Mouse (Mus musculus): ENCODE results near the gene Dnal1. TPM values are rescaled to one million over a fixed set of nuclear protein-coding genes. Genes with fewer than 3 reads are reported as not detected.
A peak's percentile ranks its signal among the peaks of the same experiment; 100 is the strongest.
"Not testable (repeated sequence)": the region's sequence is repeated elsewhere in the genome, so short reads cannot be mapped to it uniquely, and the experiment has no call there.

Dnal1 gene
- polyA plus RNA-seq, 1 experiment from 2014 or later = 7.0 TPM

DNA sequence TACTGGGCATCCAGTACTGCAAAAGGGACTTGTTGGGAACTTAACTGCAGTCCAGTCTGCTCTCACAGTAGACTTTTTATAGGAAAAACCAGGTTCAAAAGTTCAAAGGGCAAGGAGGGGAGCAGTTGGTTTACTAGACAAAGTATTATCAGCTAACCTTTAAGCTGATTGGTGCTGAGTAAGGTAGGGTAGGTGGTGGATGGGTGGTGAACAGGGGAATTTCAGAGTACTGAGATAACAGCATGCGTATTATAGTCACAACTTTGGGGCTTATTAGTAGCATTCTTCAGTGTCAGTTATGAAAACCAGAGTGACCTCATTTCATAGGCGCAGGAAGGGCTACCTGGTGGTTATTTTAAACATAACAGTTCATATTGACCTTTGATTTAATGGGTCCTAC, 14.6 kb upstream of the Dnal1 start:
- Histone ChIP-seq H3K27ac (replicated peaks) (no peak overlapping the region), H3K4me3 (replicated peaks) (no peak overlapping the region), H3K9ac (replicated peaks) (no peak overlapping the region), H3K4me2 (no peak overlapping the region), H3K9me3 (replicated peaks) (no peaks in the 10 kb centered on the region), H3K27me3 (replicated peaks) (no peaks in the 10 kb centered on the region), H3K36me3 (no peaks in the 10 kb centered on the region), H3K4me1 (peaks cover 4% of the 10 kb centered on the region; the same call in 1 of the 2 replicates)
- WGBS = 100% methylated on average over 2 of the region's 2 CpGs
- no peak for ATAC-seq (ENCODE audit: low FRiP score)

DNA sequence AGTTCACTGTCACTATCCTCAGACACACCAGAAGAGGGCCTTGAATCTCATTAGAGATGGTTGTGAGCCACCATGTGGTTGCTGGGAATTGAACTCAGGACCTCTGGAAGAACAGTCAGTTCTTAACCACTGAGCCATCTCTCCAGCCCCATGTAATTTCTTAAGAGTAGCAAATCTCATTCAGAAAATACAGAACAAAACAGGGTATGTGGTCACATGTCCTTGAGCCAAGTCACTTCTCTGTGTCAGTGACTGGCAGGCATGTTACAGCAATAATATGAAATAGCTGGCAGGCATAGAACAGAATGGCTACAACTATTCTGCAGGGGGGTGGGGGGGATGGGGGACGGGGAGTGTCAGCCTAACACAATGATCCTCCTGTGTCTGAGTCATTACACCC, 14.1 kb upstream of the Dnal1 start:
- no peaks in the 10 kb centered on the region for H3K36me3 ChIP-seq
- H3K27me3 ChIP-seq (replicated peaks) = no peaks in the 10 kb centered on the region
- H3K4me1 ChIP-seq = peaks cover 4% of the 10 kb centered on the region; the same call in 1 of the 2 replicates
- 22% methylated on average over 1 of the region's 1 CpGs for WGBS
- H3K9ac ChIP-seq (replicated peaks) = no peak overlapping the region
- no peak for ATAC-seq (ENCODE audit: low FRiP score)
- no peak overlapping the region for H3K27ac ChIP-seq (replicated peaks)
- H3K4me3 ChIP-seq (replicated peaks) = peak overlapping the region; percentile 56
- H3K4me2 ChIP-seq = peak overlapping the region; percentile 81
- no peaks in the 10 kb centered on the region for H3K9me3 ChIP-seq (replicated peaks)

- not testable (repeated sequence) for H3K4me1 ChIP-seq; H3K27me3 ChIP-seq (replicated peaks); H3K9me3 ChIP-seq (replicated peaks); H3K36me3 ChIP-seq
- under 1% methylated on average over 65 of the region's 80 CpGs for WGBS
- Histone ChIP-seq H3K9ac (replicated peaks) (peak within 1 kb of the TSS; percentile 59), H3K4me2 (peak within 1 kb of the TSS; percentile 81), H3K27ac (replicated peaks) (peak within 1 kb of the TSS; percentile 72), H3K4me3 (replicated peaks) (peak within 1 kb of the TSS; percentile 56)
- ATAC-seq (ENCODE audit: low FRiP score) = peak; percentile 73
These were observed 13.3 kb upstream of the Dnal1 start, which contains the start of gene Acot6 for GRCm38 (mm10) chr12:84100604-84101492. Gene Acot6, plus strand, starts transcription at chr12:84100654.

- Histone ChIP-seq H3K4me1 (peaks cover 4% of the 10 kb centered on the region; the same call in 1 of the 2 replicates), H3K36me3 (no peaks in the 10 kb centered on the region), H3K4me3 (replicated peaks) (peak overlapping the region; percentile 56), H3K27me3 (replicated peaks) (no peaks in the 10 kb centered on the region), H3K4me2 (peak overlapping the region; percentile 81), H3K9ac (replicated peaks) (no peak overlapping the region), H3K27ac (replicated peaks) (no peak overlapping the region), H3K9me3 (replicated peaks) (no peaks in the 10 kb centered on the region)
- no peak for ATAC-seq (ENCODE audit: low FRiP score)
- WGBS = 60% methylated on average over 2 of the region's 2 CpGs
These were observed 12.7 kb upstream of the Dnal1 start for GRCm38 (mm10) chr12:84101493-84101845.

DNA sequence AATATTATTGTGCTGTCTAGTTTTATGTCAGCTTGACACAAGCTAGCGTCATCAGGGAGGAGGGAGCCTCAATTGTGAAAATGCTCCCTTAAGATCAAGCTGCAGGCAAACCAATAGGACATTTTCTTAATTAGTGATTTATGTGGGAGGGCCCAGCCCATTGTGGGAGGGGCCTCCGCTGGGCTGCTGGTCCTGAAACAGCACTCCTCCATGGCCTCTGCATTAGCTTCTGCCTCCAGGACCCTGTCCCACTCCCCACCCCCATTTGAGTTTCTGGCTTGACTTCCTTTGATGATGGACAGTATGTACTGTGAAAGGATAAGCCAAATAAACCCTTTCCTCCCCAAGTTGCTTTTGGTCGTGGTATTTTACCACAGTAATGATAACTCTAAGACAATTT, 7.2 kb upstream of the Dnal1 start:
- H3K9ac ChIP-seq (replicated peaks) = no peak overlapping the region
- ATAC-seq (ENCODE audit: low FRiP score) = no peak

GRCm38 (mm10) chr12:84107692-84108091, 6.5 kb upstream of the Dnal1 start:
- Histone ChIP-seq H3K4me3 (replicated peaks) (no peak overlapping the region), H3K9ac (replicated peaks) (no peak overlapping the region)
- whole genome bisulfite sequencing = 80% methylated on average over 1 of the region's 1 CpGs

More for the DNA sequence above, 7.2 kb upstream of the Dnal1 start:
- Histone ChIP-seq H3K27me3 (replicated peaks) (no peaks in the 10 kb centered on the region), H3K4me2 (no peak overlapping the region), H3K4me3 (replicated peaks) (no peak overlapping the region), H3K27ac (replicated peaks) (no peak overlapping the region), H3K36me3 (no peaks in the 10 kb centered on the region), H3K4me1 (no peaks in the 10 kb centered on the region), H3K9me3 (replicated peaks) (no peaks in the 10 kb centered on the region)
- WGBS = 61% methylated on average over 3 of the region's 3 CpGs

DNA sequence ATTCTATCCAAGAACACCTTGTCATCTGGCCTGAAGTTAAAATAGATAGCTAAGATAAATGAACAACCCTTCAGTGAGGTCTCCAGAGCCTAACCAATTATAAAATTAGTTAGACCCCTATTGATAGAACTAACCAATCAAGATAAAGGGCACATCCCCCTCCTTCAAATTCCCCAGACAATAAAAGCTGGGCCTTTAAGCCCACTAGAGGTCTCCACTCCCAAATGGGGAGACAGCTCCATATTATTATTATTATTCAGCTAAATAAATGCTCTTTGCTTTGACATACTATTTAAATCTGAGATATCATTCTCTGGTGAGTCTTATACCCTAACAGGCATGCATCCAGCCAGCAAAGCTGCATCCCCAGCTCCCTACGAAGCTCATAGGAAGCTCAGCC, 4.2 kb upstream of the Dnal1 start:
- no peak for ATAC-seq (ENCODE audit: low FRiP score)
- H3K4me2 ChIP-seq = no peak overlapping the region
- peaks cover 4% of the 10 kb centered on the region for H3K4me1 ChIP-seq

More at GRCm38 (mm10) chr12:84107692-84108091, 6.5 kb upstream of the Dnal1 start:
- Histone ChIP-seq H3K36me3 (no peaks in the 10 kb centered on the region), H3K9me3 (replicated peaks) (no peaks in the 10 kb centered on the region), H3K27ac (replicated peaks) (no peak overlapping the region), H3K27me3 (replicated peaks) (no peaks in the 10 kb centered on the region), H3K4me1 (no peaks in the 10 kb centered on the region), H3K4me2 (no peak overlapping the region)
- ATAC-seq (ENCODE audit: low FRiP score) = no peak

DNA sequence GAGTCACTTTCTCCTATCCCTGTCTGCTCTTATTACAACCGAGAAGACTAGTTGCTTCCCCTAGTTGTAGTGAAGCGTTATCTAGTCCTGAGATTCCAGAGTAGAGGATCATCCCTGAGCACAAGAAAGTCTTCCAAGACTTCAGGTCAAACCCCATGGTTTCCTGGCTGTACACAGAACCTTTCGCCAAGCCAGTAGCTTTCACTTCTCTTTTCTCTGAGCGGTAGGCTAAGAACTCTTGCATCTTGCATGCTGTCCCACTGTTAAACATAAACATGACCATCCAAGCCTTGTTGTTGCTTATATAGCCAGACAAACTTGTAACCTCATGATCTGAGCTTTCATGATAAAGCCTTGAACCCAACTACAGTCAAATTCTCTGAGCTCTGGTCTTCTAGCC, 3.4 kb upstream of the Dnal1 start:
- Histone ChIP-seq H3K4me1 (peaks cover 13% of the 10 kb centered on the region), H3K4me3 (replicated peaks) (no peak overlapping the region), H3K36me3 (no peaks in the 10 kb centered on the region), H3K27ac (replicated peaks) (no peak overlapping the region), H3K27me3 (replicated peaks) (no peaks in the 10 kb centered on the region), H3K4me2 (no peak overlapping the region), H3K9me3 (replicated peaks) (no peaks in the 10 kb centered on the region), H3K9ac (replicated peaks) (no peak overlapping the region)
- 97% methylated on average over 4 of the region's 4 CpGs for WGBS
- no peak for ATAC-seq (ENCODE audit: low FRiP score)

More for the DNA sequence above, 4.2 kb upstream of the Dnal1 start:
- no peak overlapping the region for H3K4me3 ChIP-seq (replicated peaks)
- 66% methylated on average over 1 of the region's 1 CpGs for WGBS
- H3K36me3 ChIP-seq = no peaks in the 10 kb centered on the region
- no peak overlapping the region for H3K27ac ChIP-seq (replicated peaks)
- no peaks in the 10 kb centered on the region for H3K9me3 ChIP-seq (replicated peaks)
- H3K9ac ChIP-seq (replicated peaks) = no peak overlapping the region
- H3K27me3 ChIP-seq (replicated peaks) = no peaks in the 10 kb centered on the region

- 55% methylated on average over 6 of the region's 6 CpGs for WGBS
- peaks cover 13% of the 10 kb centered on the region for H3K4me1 ChIP-seq
- H3K4me2 ChIP-seq = peak overlapping the region; percentile 76
- H3K27me3 ChIP-seq (replicated peaks) = no peaks in the 10 kb centered on the region
- 0 out of 2 replicates have a peak, but pooled peaks have one; percentile 14 for ATAC-seq (ENCODE audit: low FRiP score)
- peak overlapping the region; percentile 89 for H3K4me3 ChIP-seq (replicated peaks)
- no peak overlapping the region for H3K27ac ChIP-seq (replicated peaks)
- H3K36me3 ChIP-seq = no peaks in the 10 kb centered on the region
- no peak overlapping the region for H3K9ac ChIP-seq (replicated peaks)
- H3K9me3 ChIP-seq (replicated peaks) = no peaks in the 10 kb centered on the region
These were observed 490 bp upstream of the Dnal1 start for GRCm38 (mm10) chr12:84113676-84114075.

DNA sequence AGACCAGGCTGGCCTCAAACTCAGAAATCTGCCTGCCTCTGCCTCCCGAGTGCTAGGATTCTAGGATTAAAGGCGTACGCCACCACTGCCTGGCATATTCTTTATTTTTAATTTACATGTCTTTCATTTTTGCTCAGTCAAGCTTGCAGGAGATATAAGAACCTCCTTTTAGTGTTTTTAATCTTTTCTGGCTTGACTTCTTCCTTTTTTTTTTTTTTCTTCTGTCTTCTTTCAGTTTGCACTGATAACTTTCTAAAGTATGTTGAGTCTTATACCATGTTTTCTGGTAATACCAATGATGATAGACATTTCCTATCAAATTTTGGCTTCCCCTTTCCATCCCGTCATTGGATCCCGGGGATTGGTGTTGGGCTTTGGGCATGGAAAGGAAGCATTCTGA, 5.4 kb downstream of the Dnal1 start:
- Histone ChIP-seq H3K4me2 (no peak overlapping the region), H3K27ac (replicated peaks) (no peak overlapping the region), H3K36me3 (no peaks in the 10 kb centered on the region), H3K4me1 (peaks cover 13% of the 10 kb centered on the region), H3K4me3 (replicated peaks) (no peak overlapping the region), H3K9me3 (replicated peaks) (no peaks in the 10 kb centered on the region), H3K27me3 (replicated peaks) (no peaks in the 10 kb centered on the region), H3K9ac (replicated peaks) (no peak overlapping the region)
- ATAC-seq (ENCODE audit: low FRiP score) = no peak
- 98% methylated on average over 5 of the region's 5 CpGs for WGBS

GRCm38 (mm10) chr12:84125892-84126291, 11.7 kb downstream of the Dnal1 start:
- ATAC-seq (ENCODE audit: low FRiP score) = no peak
- no peaks in the 10 kb centered on the region for H3K27me3 ChIP-seq (replicated peaks)
- WGBS = 88% methylated on average over 12 of the region's 12 CpGs

GRCm38 (mm10) chr12:84126899-84127298, 12.7 kb downstream of the Dnal1 start:
- H3K4me1 ChIP-seq = no peaks in the 10 kb centered on the region
- no peak for ATAC-seq (ENCODE audit: low FRiP score)
- no peak overlapping the region for H3K9ac ChIP-seq (replicated peaks)
- 81% methylated on average over 2 of the region's 2 CpGs for WGBS
- H3K9me3 ChIP-seq (replicated peaks) = no peaks in the 10 kb centered on the region
- no peaks in the 10 kb centered on the region for H3K27me3 ChIP-seq (replicated peaks)
- no peak overlapping the region for H3K4me2 ChIP-seq
- H3K4me3 ChIP-seq (replicated peaks) = no peak overlapping the region
- no peak overlapping the region for H3K27ac ChIP-seq (replicated peaks)
- H3K36me3 ChIP-seq = peaks cover 35% of the 10 kb centered on the region

More at GRCm38 (mm10) chr12:84125892-84126291, 11.7 kb downstream of the Dnal1 start:
- no peak overlapping the region for H3K4me3 ChIP-seq (replicated peaks)
- H3K4me2 ChIP-seq = no peak overlapping the region
- peaks cover 28% of the 10 kb centered on the region for H3K36me3 ChIP-seq
- no peaks in the 10 kb centered on the region for H3K9me3 ChIP-seq (replicated peaks)
- no peak overlapping the region for H3K9ac ChIP-seq (replicated peaks)
- no peak overlapping the region for H3K27ac ChIP-seq (replicated peaks)
- H3K4me1 ChIP-seq = no peaks in the 10 kb centered on the region

All from neural tube, embryonic 15.5 days (tissue).